Mouse (Mus musculus) right cerebral cortex, adult 2 months (tissue): ENCODE results near the gene Rasgrf1.

Source experiments
- DNase-seq, 2 experiments: peaks; one replicate each; pipeline ENCODE4 v3.0.0; 2021 to 2022; ENCODE audit warnings: low spot score in 2 of 2

The Rasgrf1 gene

DNA sequence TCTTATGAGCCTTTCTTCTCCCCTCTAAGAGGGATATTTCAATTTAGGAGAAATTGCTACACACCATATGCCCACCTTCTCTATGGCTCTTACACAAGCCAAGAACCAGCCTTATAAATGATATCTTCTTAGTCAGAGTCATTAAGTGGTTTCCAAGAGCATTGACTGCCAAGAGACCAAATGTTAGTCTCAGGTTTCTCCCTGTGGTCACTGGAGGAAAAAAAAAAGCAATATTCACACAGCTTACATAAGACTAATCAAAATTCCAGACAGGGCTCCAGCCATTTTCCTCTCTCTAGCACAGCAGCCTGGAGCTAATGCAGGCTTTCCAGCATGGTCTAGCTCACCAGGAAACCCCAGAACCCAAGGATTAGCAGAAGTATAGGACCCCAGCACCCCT is 3.1 kb upstream of the Rasgrf1 start:
- DNase-seq = no peak

DNA sequence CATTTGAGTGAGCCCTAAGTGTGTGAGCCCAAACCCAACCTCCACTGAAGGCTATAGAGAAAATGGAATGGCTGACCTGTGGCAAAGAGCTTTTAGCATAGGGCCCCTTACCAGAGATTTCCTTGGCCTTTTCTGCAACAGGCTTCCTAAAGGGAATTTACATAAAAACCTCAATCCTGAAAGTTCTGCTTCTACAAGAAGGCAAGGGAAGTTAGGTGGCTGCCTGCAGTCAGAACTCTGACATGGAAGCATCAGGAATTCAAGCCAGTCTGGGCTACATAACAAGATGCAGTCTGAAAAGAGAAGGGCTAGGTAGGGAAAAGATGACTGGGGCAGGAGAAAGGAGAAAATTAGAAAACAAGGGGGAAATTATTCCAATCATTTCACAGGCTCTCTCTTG is 1.8 kb upstream of the Rasgrf1 start:
- DNase-seq = no peak

DNA sequence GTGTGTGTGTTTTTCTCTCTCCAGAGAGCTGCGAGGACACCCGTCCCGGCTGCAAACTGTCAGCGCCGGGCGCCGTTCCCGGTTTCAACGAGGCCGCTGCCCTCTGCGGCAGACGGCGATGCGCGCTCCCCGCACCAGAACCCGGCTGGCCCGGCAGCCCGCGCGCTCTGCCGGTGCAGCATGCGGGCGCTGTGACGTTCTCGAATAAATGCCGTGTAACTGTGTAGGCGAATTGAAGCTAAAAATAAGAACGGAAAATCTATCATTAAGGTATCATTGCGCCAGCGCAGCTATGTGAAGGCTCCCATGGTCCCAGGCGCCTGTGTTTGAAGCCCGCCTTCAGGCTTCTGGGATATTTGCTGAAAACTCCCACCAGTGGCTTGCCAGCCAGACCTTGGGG is 1.1 kb upstream of the Rasgrf1 start:
- peak; percentile 67 to 73 for DNase-seq

DNA sequence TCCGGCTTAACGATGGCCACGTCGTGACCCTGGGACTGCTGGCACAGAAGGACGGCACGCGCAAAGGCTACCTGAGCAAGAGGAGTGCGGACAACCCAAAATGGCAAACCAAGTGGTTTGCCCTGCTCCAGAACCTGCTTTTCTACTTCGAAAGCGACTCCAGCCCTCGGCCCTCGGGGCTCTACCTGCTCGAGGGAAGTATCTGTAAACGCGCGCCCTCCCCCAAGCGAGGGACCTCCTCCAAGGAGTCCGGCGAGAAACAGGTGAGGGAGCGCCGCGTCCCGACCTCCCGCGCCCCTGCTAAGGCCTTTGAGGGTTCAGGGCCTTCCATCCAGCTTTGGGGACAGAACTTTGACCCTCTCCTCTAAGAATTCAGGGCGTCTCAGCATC is 298 bp downstream of the Rasgrf1 start:
- peak in 1 of 2 experiments; percentile 26 for DNase-seq

DNA sequence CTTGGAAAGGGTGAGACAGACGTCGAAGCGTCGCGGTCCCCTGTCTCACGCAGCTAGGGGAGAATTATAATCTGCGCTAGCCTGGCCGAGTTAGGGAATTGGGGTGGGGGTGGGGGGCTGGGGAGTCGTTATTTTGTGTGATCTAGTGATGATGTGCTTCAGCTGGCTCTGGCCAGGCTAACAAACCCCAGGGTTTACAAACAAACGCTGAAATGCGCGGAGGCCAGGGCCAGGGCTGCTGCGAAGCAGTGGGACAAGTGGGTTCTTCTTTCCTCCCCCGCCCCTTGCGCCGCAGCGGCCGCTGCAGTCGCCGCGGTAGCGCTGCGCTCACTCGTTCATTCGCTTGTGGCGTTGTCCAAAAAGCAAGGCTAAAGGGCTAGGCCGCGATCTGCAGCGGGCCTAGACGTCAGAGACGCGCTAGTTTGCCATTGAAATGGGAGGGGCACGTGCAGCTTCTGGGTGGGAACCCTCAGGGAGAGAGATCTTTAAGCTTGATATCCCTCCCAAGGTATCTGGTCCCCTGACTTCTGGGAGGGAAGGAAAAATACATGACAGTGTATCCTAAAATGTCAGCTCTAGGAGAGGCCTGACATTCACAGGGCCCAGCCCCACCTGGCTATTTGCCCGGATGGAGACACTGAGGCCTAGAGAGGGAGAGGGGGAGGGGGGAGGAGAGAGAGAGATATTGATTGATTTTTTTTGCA is 1.2 kb downstream of the Rasgrf1 start:
- no peak for DNase-seq

DNA sequence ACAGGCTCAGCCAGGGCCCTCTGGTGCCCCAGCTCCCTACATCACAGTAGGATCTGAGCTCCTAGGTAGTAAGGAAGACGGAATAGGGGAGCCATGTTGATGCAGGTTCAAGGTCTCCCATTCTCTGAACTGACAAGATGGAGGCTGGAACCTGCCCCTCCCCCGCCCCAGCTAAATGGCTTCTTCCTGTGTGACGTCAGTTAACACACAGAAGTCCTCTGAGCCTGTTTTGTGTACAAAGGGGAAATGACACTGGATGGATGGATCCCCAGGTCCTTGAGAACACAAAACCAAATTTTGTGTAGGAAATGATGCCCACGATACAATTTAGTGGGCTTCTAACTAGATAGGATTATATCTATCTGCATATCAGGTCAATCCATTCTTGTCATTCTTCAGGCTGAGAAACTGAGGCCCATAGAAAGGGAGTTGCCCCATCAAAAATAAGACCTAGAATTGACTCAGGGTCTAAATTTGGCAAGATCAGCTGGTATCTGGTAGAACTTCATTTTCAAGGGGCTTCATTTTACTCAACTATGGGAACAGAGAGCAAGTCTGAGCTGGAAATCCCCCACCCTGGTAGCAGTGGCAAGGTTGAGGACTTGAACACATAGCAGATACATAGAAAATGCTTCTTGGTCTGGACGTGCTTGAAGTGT is 2.3 kb downstream of the Rasgrf1 start:
- DNase-seq = no peak

DNA sequence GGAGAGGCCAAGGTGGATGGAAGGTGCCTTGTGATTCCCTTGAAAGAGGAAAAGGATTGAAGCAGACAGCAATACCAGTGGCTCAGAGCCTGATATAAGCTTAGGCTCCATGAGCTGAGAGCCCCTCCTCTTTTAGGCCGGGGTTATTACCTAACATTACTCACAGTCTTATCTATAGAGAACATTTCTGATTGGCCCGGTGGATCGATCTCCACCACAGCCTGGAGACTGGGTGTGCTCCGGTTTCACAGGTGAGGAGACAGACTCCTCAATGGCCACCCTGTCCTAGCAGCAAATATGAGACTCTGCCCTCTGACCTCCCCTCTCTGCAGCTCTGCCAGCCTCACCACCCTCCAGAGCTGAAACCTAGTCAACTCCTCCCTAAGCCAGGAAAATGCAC is 3.4 kb downstream of the Rasgrf1 start:
- DNase-seq = no peak

DNA sequence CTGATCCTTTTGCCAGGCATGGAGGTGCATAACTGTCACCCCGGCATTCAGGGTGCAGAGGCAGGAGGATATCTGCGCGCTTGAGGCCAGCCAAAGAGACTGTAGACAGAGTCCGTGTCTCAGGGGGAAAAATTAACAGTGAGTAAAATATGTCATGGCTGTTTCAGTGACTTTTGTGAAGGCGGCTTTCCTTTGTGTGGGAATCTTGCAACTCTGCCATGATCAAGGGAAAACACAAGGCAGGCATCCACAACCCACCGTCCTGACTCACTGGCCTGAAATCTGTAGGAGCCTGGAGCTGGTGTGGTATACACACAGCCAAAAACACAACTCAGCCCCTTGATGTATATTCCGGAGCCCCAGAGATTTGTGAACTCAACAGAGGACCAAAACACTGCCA is 6.8 kb downstream of the Rasgrf1 start:
- peak in 1 of 2 experiments; percentile 29 for DNase-seq

DNA sequence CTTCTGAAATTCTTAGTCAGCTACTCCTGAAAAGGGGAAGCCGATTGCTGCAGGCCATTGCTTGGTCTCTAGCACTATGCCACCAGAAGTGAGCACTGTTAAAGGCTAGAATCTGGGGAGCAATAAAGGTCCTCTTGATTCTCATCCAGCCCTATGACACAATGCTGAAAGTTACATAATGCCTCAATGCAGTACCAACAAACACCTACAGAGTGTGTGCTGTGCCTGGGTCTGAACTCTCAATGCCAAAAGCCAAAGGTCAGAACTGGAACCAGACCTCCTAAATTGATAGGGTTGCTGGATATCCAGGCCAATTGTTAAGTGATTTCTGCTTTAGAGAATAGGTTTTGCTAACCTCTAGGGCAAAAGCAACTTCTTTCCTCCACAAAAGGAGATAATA is 7.7 kb downstream of the Rasgrf1 start:
- no peak for DNase-seq

DNA sequence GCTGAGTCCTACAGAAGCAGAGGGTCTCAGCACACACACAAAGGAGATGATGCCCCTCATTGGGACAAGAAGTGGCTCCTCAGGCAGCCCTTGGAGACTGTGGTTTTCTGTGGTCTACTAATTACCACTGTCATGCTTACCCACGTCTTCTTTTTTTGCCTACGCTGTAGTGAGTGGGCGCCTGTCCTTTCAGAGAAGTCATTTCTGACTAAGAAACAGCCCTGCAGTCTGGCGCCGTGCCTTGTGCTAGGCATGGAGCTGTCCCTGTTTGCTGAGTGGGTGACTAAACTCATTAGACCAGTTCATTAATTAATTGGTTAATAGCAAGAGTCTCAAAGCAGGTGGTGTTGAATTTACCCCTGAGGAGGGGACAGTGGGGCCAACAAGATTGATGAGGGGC is 9.1 kb downstream of the Rasgrf1 start:
- DNase-seq = peak; percentile 77 to 80

DNA sequence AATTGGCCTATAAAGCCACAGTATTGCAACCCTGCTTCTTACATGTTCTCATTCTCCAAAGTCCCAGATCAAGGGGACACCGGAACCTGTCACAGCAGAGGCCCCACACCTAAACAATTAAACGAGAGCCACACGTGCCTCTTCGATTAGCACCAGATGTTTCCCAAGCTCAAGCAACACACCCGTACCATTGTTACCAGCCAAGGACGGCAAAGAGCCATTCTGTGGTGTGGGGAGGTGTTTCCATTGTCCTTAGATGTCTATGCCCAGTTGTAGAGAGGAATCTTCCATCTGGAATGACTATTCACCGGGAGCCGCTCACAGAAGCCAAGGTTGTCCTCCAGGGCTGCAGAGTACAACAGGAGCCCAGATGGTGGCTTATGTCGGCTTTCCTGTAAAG is 11.4 kb downstream of the Rasgrf1 start:
- no peak for DNase-seq

DNA sequence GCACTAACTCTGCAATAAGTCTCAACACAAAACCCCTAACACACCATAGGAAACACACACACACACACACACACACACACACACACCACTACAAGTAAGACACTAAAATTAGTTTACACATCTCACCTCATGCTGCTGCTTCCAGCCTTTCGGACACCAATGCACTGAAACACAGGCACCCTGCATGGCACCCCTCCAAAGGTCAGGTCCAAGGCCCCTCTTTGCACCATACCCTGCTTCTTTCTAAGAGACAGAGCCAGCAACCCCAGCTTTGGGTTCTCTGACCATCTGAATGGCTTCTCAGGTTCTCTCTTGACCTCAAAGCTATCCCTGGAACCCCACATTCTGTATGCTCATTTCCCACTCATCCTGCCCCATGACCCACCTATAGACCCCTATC is 13.0 kb downstream of the Rasgrf1 start:
- DNase-seq = no peak

DNA sequence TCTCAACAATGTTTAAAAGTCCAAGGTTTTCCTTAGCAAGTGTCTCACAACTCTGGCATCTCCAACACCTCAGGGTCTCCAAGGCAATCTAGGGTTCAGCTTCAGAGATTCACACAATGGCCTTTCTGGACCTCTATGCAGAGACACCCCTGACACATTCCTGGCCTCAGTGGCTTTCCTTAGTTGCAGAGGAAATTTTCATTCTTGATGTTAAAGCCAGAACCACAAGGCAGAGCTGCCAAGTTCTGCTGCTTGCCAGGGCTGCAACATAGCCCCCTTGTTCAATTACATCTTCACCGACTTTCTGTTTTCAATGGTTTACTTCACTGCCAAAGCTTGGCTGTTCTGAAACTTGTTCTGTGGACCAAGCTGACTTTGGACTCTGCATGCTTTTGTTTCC is 15.1 kb downstream of the Rasgrf1 start:
- no peak for DNase-seq

DNA sequence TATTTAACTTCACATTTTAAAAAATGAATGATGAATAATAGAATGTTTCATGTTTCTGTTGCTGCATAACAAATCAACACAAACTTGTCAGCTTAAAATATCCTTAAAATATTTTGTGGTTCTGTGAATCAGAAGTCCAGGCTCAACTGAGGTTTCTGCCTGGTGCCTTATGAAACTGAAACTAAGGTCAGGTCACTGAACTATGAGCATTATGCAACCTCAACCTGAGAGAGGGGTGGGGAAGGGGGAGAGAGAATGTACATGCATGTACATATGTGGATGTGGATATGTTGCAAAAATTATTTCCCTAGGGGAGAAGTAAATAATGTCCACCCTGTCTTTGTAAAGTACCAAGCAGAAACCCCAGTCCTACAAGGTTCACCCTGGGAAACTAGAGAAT is 18.8 kb downstream of the Rasgrf1 start:
- DNase-seq = no peak

DNA sequence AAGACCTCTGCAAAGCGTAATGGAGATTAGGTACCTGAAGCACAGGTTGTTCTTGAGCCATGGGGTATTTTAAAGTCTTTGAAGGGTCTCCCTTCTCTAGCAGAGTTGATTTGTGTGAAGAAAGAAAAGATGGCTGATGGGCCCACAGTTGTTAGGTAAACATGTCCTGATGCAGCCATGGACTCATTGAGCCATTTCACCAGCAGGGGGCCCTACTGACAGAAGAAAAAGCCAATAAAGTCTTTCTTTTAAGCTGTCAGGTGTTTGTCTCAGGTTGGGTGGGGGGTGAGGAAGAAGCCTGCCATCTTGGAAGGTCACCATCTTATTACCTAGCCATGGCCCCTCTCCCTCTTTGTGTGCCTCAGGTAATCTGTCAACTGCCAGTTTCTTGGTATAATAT is 30.7 kb downstream of the Rasgrf1 start:
- no peak for DNase-seq

DNA sequence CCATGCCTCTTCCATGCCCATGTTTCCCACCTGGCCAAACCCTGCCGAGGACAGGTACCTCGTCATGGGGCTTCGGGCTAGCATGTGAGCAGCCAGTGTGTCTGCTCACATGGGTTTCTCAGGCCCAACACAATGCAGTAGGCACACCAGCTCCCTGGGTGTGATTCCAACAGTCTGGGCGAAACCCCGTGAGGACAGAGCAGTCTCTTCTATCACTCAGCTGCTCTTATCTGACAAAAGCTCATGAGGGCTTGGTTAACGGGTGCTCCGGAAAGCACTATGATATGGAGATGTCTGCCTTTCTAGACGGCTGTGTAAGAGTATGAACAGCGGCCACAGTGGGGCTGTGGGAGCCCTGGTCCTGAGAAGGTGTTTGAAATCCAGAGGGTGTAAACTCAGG is 37.1 kb downstream of the Rasgrf1 start:
- no peak for DNase-seq

DNA sequence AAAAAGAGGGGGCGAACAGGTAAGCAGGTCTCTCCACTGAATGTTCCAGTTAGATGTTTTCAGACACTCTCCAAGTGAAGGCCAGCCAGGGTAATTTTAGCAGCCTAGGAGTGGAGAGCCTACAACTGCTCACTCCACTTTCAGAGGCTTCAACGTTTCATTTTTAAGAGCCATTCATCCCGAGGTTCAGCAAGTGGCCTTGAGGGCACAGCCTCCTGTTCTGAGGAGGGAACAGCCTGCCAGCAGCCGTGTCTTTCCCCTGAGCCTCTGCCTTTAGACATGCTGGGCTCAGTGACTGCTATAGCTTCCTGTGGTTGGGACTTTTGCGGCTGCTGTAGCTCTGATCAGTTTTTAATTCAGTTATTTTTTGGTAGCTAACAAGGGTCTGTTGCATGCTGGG is 38.9 kb downstream of the Rasgrf1 start:
- no peak for DNase-seq

DNA sequence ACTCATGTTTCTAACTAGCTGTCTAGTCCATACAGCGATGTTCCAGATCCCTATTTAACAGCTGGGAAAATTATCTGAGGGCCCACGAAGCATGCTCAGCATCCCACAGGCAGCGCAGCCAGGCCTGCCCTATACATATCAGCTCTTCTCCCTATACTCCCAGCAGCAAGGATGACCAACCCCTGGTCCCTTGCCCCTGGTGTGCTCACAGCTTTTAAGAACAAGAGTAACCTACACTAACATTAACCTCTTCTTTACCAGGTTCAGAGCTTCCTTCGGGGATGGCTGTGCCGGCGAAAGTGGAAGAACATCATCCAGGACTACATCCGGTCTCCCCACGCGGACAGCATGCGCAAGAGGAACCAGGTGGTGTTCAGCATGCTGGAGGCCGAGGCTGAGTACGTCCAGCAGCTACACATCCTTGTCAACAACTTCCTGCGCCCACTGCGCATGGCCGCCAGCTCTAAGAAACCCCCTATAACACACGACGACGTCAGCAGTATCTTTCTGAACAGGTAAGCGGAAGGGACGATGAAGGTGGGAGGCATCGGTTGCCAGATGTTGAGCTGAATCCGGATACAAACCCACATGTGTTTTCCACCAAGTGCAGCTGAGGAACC is 44.0 kb downstream of the Rasgrf1 start:
- peak in 1 of 2 experiments; percentile 1 for DNase-seq

DNA sequence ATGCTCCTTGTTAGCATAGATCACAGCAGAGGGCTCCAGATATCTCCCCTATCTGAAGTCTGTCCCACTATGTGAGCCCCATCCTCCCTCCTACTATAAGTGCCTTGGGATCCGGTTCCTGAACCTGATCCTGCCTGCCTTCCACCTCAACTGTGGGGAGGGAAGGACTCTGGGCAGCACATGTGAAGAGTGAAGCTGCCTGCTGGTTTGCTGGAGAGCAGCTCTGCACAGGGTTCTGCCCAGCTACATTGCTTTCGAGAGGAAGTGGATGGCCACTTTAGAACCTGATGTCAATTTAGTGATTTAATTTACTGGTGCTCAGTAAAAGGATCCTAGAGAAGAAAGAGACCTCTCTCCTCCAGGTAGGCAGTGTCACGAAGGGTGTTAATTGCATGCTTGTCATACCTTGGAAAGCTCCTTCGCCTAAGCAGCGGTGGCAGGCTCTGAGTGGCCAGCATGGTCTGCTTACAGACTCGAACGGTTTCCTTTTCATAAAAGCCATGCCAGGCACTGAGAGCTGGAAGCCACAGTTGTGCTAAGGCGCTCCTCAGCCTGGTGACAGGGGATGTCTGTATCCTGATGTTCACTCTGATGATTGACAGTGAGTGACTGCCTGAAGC is 45.3 kb downstream of the Rasgrf1 start:
- DNase-seq = peak in 1 of 2 experiments; percentile 1

DNA sequence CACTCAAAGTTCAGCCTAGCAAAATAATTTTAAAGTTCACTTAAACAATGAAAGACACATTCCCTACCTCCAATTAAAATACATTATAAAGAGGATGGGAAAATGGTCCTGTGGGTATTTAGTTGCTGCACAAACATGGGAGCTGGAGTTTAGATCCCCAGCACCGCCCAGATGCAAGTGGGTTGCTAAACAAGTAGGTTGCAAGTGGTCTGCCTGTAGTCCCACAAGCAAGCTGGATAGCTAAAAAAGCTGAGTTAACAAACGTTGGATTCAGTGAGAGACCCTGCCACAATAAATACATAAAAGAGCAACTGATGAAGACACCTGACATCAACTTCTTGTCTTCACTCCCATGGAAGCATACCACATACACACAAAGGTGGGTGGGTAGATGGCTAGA is 49.3 kb downstream of the Rasgrf1 start:
- no peak for DNase-seq

DNA sequence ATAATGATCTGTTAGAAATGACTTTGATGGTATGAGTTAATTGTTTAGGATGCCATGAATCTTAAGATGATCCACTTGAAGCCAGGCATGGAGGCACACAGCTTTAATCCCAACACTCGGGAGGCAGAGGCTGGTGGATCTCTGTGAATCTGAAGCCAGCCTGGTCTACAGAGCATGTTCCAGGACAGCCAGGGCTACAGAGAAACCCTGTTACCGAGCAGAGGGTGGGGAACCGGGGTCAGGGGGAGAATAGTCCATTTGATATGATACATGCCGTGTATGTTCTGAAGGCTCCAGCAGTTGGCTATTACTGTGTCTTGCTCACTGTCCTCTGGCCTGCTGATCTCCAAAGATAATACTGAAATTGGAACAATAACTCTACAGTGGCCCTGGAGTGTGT is 54.4 kb downstream of the Rasgrf1 start:
- no peak for DNase-seq

DNA sequence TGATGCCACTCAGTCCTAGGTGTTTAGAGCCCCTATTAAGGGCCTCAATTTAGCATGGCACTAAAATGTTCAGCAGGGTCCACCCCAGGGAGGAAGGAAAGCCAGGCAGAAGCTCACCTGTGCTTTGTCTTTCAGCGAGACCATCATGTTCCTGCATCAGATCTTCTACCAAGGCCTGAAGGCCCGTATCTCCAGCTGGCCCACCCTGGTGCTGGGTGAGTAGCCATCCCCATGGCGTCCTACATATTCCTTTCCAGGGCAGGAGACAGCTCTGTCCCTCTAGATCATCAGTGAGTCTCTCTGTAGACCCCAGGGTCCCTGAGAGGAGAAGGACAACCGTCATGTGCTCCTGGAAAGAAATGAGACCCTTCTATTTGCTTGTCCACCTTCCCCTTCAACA is 58.0 kb downstream of the Rasgrf1 start:
- DNase-seq = no peak
